16 mouse cellular contexts compared by ENCODE assay signal in the genomic region with DNA sequence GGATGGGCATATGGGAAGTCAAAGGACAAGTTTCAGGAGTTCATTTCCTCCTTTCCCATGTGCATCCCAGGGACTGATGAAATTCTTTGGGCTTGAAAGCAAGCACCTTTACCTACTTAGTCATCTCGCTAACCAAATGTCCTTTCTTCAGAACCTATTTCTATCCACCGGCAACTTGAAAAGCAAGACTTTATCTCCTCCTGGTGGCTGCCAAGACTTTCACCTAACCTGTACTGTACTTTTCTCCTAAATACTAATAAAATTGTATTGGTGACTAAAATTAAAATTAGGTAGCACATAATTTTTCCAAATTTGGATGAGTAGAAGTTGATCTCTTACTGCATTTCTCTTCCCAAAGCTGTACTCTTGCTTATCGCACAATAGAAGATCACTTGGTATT.
"Had no signal": no experiment of that assay in that cellular context is flagged by ENCODE, and none has a peak within 500 bp of the region (broad histone marks: within the 10 kb centered on the region; RNA-seq: fewer than 3 reads in every experiment).

No protein-coding gene starts in this region.

- ATAC-seq: liver, postnatal 0 days had no signal

- H3K9ac ChIP-seq: limb, embryonic 12.5 days; limb, embryonic 15.5 days; liver, embryonic 14.5 days; liver, postnatal 0 days; lung, embryonic 14.5 days had no signal

- H3K9me3 ChIP-seq: limb, embryonic 12.5 days; limb, embryonic 15.5 days had no signal

- H3K4me1 ChIP-seq: limb, embryonic 12.5 days; limb, embryonic 15.5 days had no signal

- H3K4me2 ChIP-seq: limb, embryonic 12.5 days; limb, embryonic 15.5 days; liver, embryonic 11.5 days; lung, embryonic 14.5 days; midbrain, embryonic 11.5 days had no signal

- H3K27me3 ChIP-seq: limb, embryonic 12.5 days; limb, embryonic 15.5 days had no signal

- H3K36me3 ChIP-seq: limb, embryonic 12.5 days; limb, embryonic 15.5 days had no signal

- H3K27ac ChIP-seq: limb, embryonic 12.5 days; limb, embryonic 15.5 days; liver, embryonic 14.5 days had no signal

- DNase-seq: kidney, adult 18-20 months; kidney, adult 9 months; kidney, postnatal 25 days; left cerebral cortex, postnatal 4 days; liver, postnatal 0 days; lung, embryonic 14.5 days; lung, postnatal 10 days; lung, postnatal 4 days; midbrain, embryonic 14.5 days; thymus, adult 2 months; thymus, postnatal 14 days had no signal

- H3K4me3 ChIP-seq: limb, embryonic 12.5 days; limb, embryonic 15.5 days had no signal
